In genomic region chr5:37903861-37904260, GRCm38 (mm10) we compare ENCODE assay signal across 34 mouse cellular contexts.
"Had no signal": no experiment of that assay in that cellular context is flagged by ENCODE, and none has a peak within 500 bp of the region (broad histone marks: within the 10 kb centered on the region; RNA-seq: fewer than 3 reads in every experiment).

No protein-coding gene starts in this region.

- H3K36me3 ChIP-seq: heart, embryonic 10.5 days; heart, embryonic 12.5 days; heart, embryonic 13.5 days; heart, embryonic 15.5 days; hindbrain, embryonic 10.5 days; hindbrain, embryonic 12.5 days; hindbrain, embryonic 13.5 days; hindbrain, embryonic 15.5 days; intestine, embryonic 15.5 days; kidney, embryonic 15.5 days had no signal

- H3K4me3 ChIP-seq: heart, embryonic 10.5 days; heart, embryonic 12.5 days; heart, embryonic 13.5 days; heart, embryonic 15.5 days; hindbrain, embryonic 10.5 days; hindbrain, embryonic 12.5 days; hindbrain, embryonic 13.5 days; hindbrain, embryonic 15.5 days; intestine, embryonic 15.5 days; kidney, embryonic 15.5 days; layer of hippocampus, adult 2 months had no signal

- H3K4me2 ChIP-seq: heart, embryonic 11.5 days; heart, embryonic 12.5 days; heart, embryonic 13.5 days; heart, embryonic 15.5 days; hindbrain, embryonic 12.5 days; hindbrain, embryonic 13.5 days; hindbrain, embryonic 14.5 days; hindbrain, embryonic 15.5 days; intestine, embryonic 15.5 days; kidney, embryonic 15.5 days had no signal

- H3K4me1 ChIP-seq: intestine, embryonic 15.5 days had no signal

- H3K9me3 ChIP-seq: heart, embryonic 10.5 days; heart, embryonic 12.5 days; heart, embryonic 15.5 days; hindbrain, embryonic 10.5 days; hindbrain, embryonic 13.5 days; hindbrain, embryonic 15.5 days; intestine, embryonic 15.5 days; kidney, embryonic 15.5 days had no signal

- DNase-seq: heart, postnatal 10 days; heart, postnatal 14 days; heart, postnatal 36 days; heart, postnatal 4 days; kidney, adult 11 months; kidney, adult 18-20 months; kidney, adult 2 months; kidney, adult 8-10 months; kidney, adult 9 months; kidney, postnatal 10 days; kidney, postnatal 14 days; kidney, postnatal 36 days; kidney, postnatal 4 days; layer of hippocampus, adult 9-11 months; layer of hippocampus, postnatal 36 days had no signal

- H3K9ac ChIP-seq: heart, embryonic 12.5 days; heart, embryonic 13.5 days; heart, embryonic 15.5 days; hindbrain, embryonic 12.5 days; hindbrain, embryonic 13.5 days; hindbrain, embryonic 14.5 days; hindbrain, embryonic 15.5 days; intestine, embryonic 15.5 days; kidney, embryonic 15.5 days had no signal

- H3K27ac ChIP-seq: heart, embryonic 10.5 days; heart, embryonic 13.5 days; heart, embryonic 15.5 days; hindbrain, embryonic 10.5 days; hindbrain, embryonic 12.5 days; hindbrain, embryonic 13.5 days; hindbrain, embryonic 14.5 days; hindbrain, embryonic 15.5 days; hindbrain, postnatal 0 days; intestine, embryonic 15.5 days; kidney, embryonic 15.5 days; kidney, postnatal 0 days; layer of hippocampus, adult 2 months had no signal

- ATAC-seq: hindbrain, embryonic 16.5 days; hindbrain, postnatal 0 days; inflammation-experienced regulatory T-cells, adult 6 months; intestine, embryonic 15.5 days; intestine, embryonic 16.5 days; intestine, postnatal 0 days had no signal
